Mouse (Mus musculus) lung, adult 2 months (tissue): ENCODE data around the gene Prdx1.

Source experiments
- CTCF ChIP-seq: fragments of 200-500 bp; IDR thresholded peaks from 2 replicates; pipeline ENCODE4 v1.5.1; 2011; ENCODE audit warnings: mild to moderate bottlenecking, low read length, control low read depth; ENCODE audit not compliant: insufficient read depth
- POLR2A ChIP-seq: fragments of 200-500 bp; IDR thresholded peaks from 2 replicates; pipeline ENCODE4 v1.6.1; 2011; ENCODE audit warnings: low read depth, mild to moderate bottlenecking, control low read depth, low read length, borderline replicate concordance; ENCODE audit errors: extremely low read depth

DNA sequence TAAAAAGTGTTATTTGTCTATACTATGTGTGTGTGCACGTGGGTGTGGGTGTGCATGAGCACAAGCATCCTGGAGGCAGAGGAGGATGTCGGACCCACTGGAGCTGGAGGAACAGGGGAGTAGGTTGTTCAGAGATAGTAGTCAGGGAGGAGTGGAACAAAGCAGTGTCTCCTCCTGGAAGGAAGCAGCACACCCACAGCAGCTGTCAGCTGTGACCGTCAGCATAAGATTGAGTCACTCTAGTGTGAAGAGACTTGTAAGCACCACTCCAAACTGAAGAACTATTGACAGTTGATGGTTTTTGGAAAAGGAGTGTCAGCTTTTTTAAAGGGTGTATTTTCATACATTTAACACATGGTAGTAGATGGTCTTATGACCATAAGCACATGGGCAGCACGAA lies 18.7 kb upstream of the Prdx1 start:
- TF ChIP-seq CTCF (no peak), POLR2A (no peak)
